Mouse (Mus musculus): ENCODE results near the gene Vmn2r72. TPM values are rescaled to one million over a fixed set of nuclear protein-coding genes. Genes with fewer than 3 reads are reported as not detected.

The Vmn2r72 gene
- not detected for polyA plus RNA-seq (2014; fragmentation: Illumina TruSeq; extraction: RNeasy Lipid Tissue Mini Kit (QIAGEN cat#74804); ENCODE audit: low read depth, low replicate concordance)

GRCm38 (mm10) chr7:85754997-85755396 lies at the start of gene Vmn2r72:
Gene Vmn2r72 (minus strand): TSS chr7:85755097.

Other genes starting within 250 kb of the Vmn2r72 start
- gene Vmn2r71, start 192.0 kb downstream of the Vmn2r72 start, polyA plus RNA-seq (2014; fragmentation: Illumina TruSeq; extraction: RNeasy Lipid Tissue Mini Kit (QIAGEN cat#74804); ENCODE audit: low read depth, low replicate concordance) = not detected
- not detected for gene Vmn2r70, start 185.9 kb downstream of the Vmn2r72 start, polyA plus RNA-seq (2014; fragmentation: Illumina TruSeq; extraction: RNeasy Lipid Tissue Mini Kit (QIAGEN cat#74804); ENCODE audit: low read depth, low replicate concordance)
- not detected for gene Vmn2r73, start 121.2 kb upstream of the Vmn2r72 start, polyA plus RNA-seq (2014; fragmentation: Illumina TruSeq; extraction: RNeasy Lipid Tissue Mini Kit (QIAGEN cat#74804); ENCODE audit: low read depth, low replicate concordance)
- not detected for gene Vmn2r74, start 206.5 kb upstream of the Vmn2r72 start, polyA plus RNA-seq (2014; fragmentation: Illumina TruSeq; extraction: RNeasy Lipid Tissue Mini Kit (QIAGEN cat#74804); ENCODE audit: low read depth, low replicate concordance)